8 mouse cellular contexts compared by ENCODE assay signal in genomic region chr8:119604996-119605395, GRCm38 (mm10). TPM values are rescaled to one million over a fixed set of nuclear protein-coding genes. Genes with fewer than 3 reads are reported as not detected.
DNase-seq lines count a peak whose midpoint lies in the region; ATAC-seq and TF ChIP-seq lines count a peak whose summit lies in the region.

TSS of gene Taf1c (minus strand) at chr8:119605222.

- intact Hi-C loops in gastrocnemius, adult 2 months (cut with DNase I): loop anchor here (1.0 to 10.0 kb wide), 4 partner anchors 30 to 193 kb away; partner anchors contain the start of genes Dnaaf1, Hsdl1, Mbtps1 and Necab2
- intact Hi-C loops in left cerebral cortex, adult 2 months (cut with DNase I): loop anchor here (1.0 to 5.0 kb wide), 4 partner anchors 30 to 158 kb away; partner anchors contain the start of genes Dnaaf1, Hsdl1, Mbtps1 and Necab2

- H3K9me3 ChIP-seq in hindbrain, postnatal 0 days (ENCODE audit: low read length): 0 out of 2 replicates have a peak, but pooled peaks cover 3% of the 10 kb centered on the region

- DNase-seq in ZHBTc4 (ENCODE audit: low read depth, low spot score): peak; percentile 98
- peak; percentile 96 for DNase-seq in gastrocnemius, adult 2 months
- DNase-seq in hindbrain, postnatal 0 days (ENCODE audit: low spot score): peak; percentile 98
- peak; percentile 87 to 92 for DNase-seq in left cerebral cortex, adult 2 months (ENCODE audit: extremely low spot score in 1 of 2, low spot score in 2 of 2)
- peak; percentile 96 for DNase-seq in right cerebral cortex, adult 2 months (ENCODE audit: low spot score in 2 of 2)
- peak; percentile 94 for DNase-seq in urinary bladder, postnatal 14 days (ENCODE audit: low spot score)

- H3K27me3 ChIP-seq in hindbrain, postnatal 0 days (ENCODE audit: insufficient read depth, low read length): no peaks in the 10 kb centered on the region

- peak within 1 kb of the TSS; percentile 90 for H3K27ac ChIP-seq in gastrocnemius, adult 2 months
- peak within 1 kb of the TSS; percentile 64; the same call in 1 of the 2 replicates for H3K27ac ChIP-seq in hindbrain, postnatal 0 days
- H3K27ac ChIP-seq in left cerebral cortex, adult 2 months: peak within 1 kb of the TSS; percentile 68; the same call in 1 of the 2 replicates

- peaks cover 8% of the 10 kb centered on the region; the same call in 1 of the 2 replicates for H3K4me1 ChIP-seq in hindbrain, postnatal 0 days (ENCODE audit: insufficient read depth, low read length)

- WGBS in hindbrain, postnatal 0 days: under 1% methylated on average over 23 of the region's 23 CpGs

- TF ChIP-seq CTCF in gastrocnemius, adult 2 months (IDR thresholded peaks at IDR 0.05): peak; percentile 91
- TF ChIP-seq CTCF in hindbrain, postnatal 0 days (IDR thresholded peaks at IDR 0.05; ENCODE audit: low read depth): peak; percentile 84
- peak; percentile 86 for TF ChIP-seq CTCF in left cerebral cortex, adult 2 months (IDR thresholded peaks at IDR 0.05)

- peak within 1 kb of the TSS; percentile 93 for H3K4me2 ChIP-seq in hindbrain, postnatal 0 days (ENCODE audit: low read depth, low read length)

- peaks cover 24% of the 10 kb centered on the region for H3K36me3 ChIP-seq in hindbrain, postnatal 0 days (ENCODE audit: insufficient read depth, low read length)

- peak within 1 kb of the TSS; percentile 62 for H3K9ac ChIP-seq in hindbrain, postnatal 0 days (replicated peaks; ENCODE audit: low read length)

- peak within 1 kb of the TSS; percentile 77 for H3K4me3 ChIP-seq in gastrocnemius, adult 2 months
- peak within 1 kb of the TSS; percentile 60 for H3K4me3 ChIP-seq in hindbrain, postnatal 0 days (ENCODE audit: low read length)
- H3K4me3 ChIP-seq in left cerebral cortex, adult 2 months: peak within 1 kb of the TSS; percentile 75

- ATAC-seq in common myeloid progenitor, adult 5-6 weeks (replicated peaks; ENCODE audit: low read depth, poor library complexity, severe bottlenecking): peak; percentile 97
- peak; percentile 90 for ATAC-seq in hindbrain, postnatal 0 days
- peak; percentile 99 for ATAC-seq in megakaryocyte, adult 5-6 weeks (ENCODE audit: poor library complexity, severe bottlenecking)

RNA-seq across cellular contexts. Expression of gene Taf1c, which starts in this region (rescaled TPM):
- total RNA-seq in common myeloid progenitor, adult 5-6 weeks (2017): 3.6 and 7.8 TPM in 2 replicates
- total RNA-seq in gastrocnemius, adult 2 months (2021): 1 to 10 TPM; 5.2 to 6.6 TPM
- 19.8 and 29.7 TPM in 2 replicates for total RNA-seq in hindbrain, postnatal 0 days (2014; rRNA removed)
- 7.9 and 9.4 TPM in 2 replicates for polyA plus RNA-seq in hindbrain, postnatal 0 days (2015; fragmentation: Nextera tagmentation; extraction: Ambion mirVana)
- 10 to 100 TPM; 10.7 to 12.1 TPM for total RNA-seq in left cerebral cortex, adult 2 months (2021)
- total RNA-seq in megakaryocyte, adult 5-6 weeks (2015): 2.5 and 3.1 TPM in 2 replicates
- total RNA-seq in megakaryocyte, adult 5-6 weeks (2017): 5.5 and 5.8 TPM in 2 replicates

Comparison
In these comparisons a context has a peak if more than half of its experiments do, and no peak if none do; other contexts are left out.
1. Peak in every context shown above with its lines: DNase-seq, ATAC-seq, H3K4me3 ChIP-seq and H3K27ac ChIP-seq.